Mouse (Mus musculus) ZHBTc4 (cell line): ENCODE data around the gene Pygl.
"Not testable (repeated sequence)": the region's sequence is repeated elsewhere in the genome, so short reads cannot be mapped to it uniquely, and the experiment has no call there.

Source experiments
- DNase-seq: peaks from one replicate; pipeline ENCODE4 v3.0.0-alpha.2; 2011; ENCODE audit warnings: low read depth, low spot score

Pygl gene

GRCm38 (mm10) chr12:70227121-70227932, 4.0 kb downstream of the Pygl start:
- peak; percentile 93 for DNase-seq

GRCm38 (mm10) chr12:70226655-70227054, 4.6 kb downstream of the Pygl start:
- DNase-seq, result peak; percentile 16

- peak; percentile 16 for DNase-seq
Observed at GRCm38 (mm10) chr12:70223331-70223730, 8.0 kb downstream of the Pygl start.

GRCm38 (mm10) chr12:70221425-70221824, 9.9 kb downstream of the Pygl start:
- DNase-seq, result no peak

GRCm38 (mm10) chr12:70218795-70219540, 12.3 kb downstream of the Pygl start:
- no peak for DNase-seq

GRCm38 (mm10) chr12:70216229-70216800, 15.0 kb downstream of the Pygl start:
- DNase-seq, result peak; percentile 31

- DNase-seq, result no peak
Observed at GRCm38 (mm10) chr12:70214281-70214680, 17.0 kb downstream of the Pygl start.

- peak; percentile 69 for DNase-seq
Observed at GRCm38 (mm10) chr12:70213601-70214000, 17.7 kb downstream of the Pygl start.

- no peak for DNase-seq
Observed at GRCm38 (mm10) chr12:70212501-70212900, 18.8 kb downstream of the Pygl start.

GRCm38 (mm10) chr12:70208214-70208613, 23.1 kb downstream of the Pygl start:
- no peak for DNase-seq

- no peak for DNase-seq
Observed at GRCm38 (mm10) chr12:70204433-70204832, 26.9 kb downstream of the Pygl start.

GRCm38 (mm10) chr12:70201926-70202529, 29.3 kb downstream of the Pygl start:
- peak; percentile 24 for DNase-seq

GRCm38 (mm10) chr12:70196341-70196740, 34.9 kb downstream of the Pygl start:
- DNase-seq, result no peak

GRCm38 (mm10) chr12:70195426-70195825, 35.9 kb downstream of the Pygl start:
- no peak for DNase-seq

- DNase-seq, result no peak
Observed at GRCm38 (mm10) chr12:70192267-70192727, 39.0 kb downstream of the Pygl start.

- DNase-seq, result peak; percentile 16
Observed at GRCm38 (mm10) chr12:70184173-70184783, 47.0 kb downstream of the Pygl start.

- not testable (repeated sequence) for DNase-seq
Observed at GRCm38 (mm10) chr12:70183507-70183906, 47.8 kb downstream of the Pygl start.

GRCm38 (mm10) chr12:70169969-70170368, 61.3 kb downstream of the Pygl start:
- DNase-seq, result no peak

GRCm38 (mm10) chr12:70167950-70168349, 63.3 kb downstream of the Pygl start:
- DNase-seq, result no peak

- DNase-seq, result no peak
Observed at GRCm38 (mm10) chr12:70164741-70165140, 66.5 kb downstream of the Pygl start.

GRCm38 (mm10) chr12:70161057-70161456, 70.2 kb downstream of the Pygl start:
- DNase-seq, result no peak
